Mouse (Mus musculus) neural tube, embryonic 15.5 days (tissue): ENCODE data around the gene Snx33. TPM values are rescaled to one million over a fixed set of nuclear protein-coding genes. Genes with fewer than 3 reads are reported as not detected.

Source experiments
- ATAC-seq: fragments of 200-750 bp; cut with Nextera tagmentation; 2 replicates; pipeline ENCODE4 v1.8.0; 2017; ENCODE audit warnings: mild to moderate bottlenecking, moderate TSS enrichment, moderate library complexity; ENCODE audit not compliant: low FRiP score
- H3K27ac ChIP-seq: fragments of 300-500 bp; sonication (generic); replicated peaks from 2 replicates; pipeline ENCODE4 v1.5.1; 2015; ENCODE audit warnings: mild to moderate bottlenecking, inconsistent platforms
- H3K27me3 ChIP-seq: fragments of 300-500 bp; sonication (generic); replicated peaks from 2 replicates; pipeline ENCODE4 v1.6.1; 2015; ENCODE audit warnings: inconsistent platforms
- H3K36me3 ChIP-seq: fragments of 300-500 bp; sonication (generic); 2 replicates; pipeline ENCODE4 v1.6.1; 2015; ENCODE audit warnings: inconsistent platforms
- H3K4me1 ChIP-seq: fragments of 300-500 bp; sonication (generic); 2 replicates; pipeline ENCODE4 v1.6.1; 2015; ENCODE audit warnings: inconsistent platforms
- H3K4me2 ChIP-seq: fragments of 300-500 bp; sonication (generic); 2 replicates; pipeline ENCODE4 v1.6.1; 2015; ENCODE audit warnings: inconsistent platforms, mild to moderate bottlenecking, moderate library complexity
- H3K4me3 ChIP-seq: fragments of 300-500 bp; sonication (generic); replicated peaks from 2 replicates; pipeline ENCODE4 v1.5.1; 2015; ENCODE audit warnings: mild to moderate bottlenecking, inconsistent platforms
- H3K9ac ChIP-seq: fragments of 300-500 bp; sonication (generic); replicated peaks from 2 replicates; pipeline ENCODE4 v1.6.1; 2015; ENCODE audit warnings: mild to moderate bottlenecking, inconsistent platforms
- H3K9me3 ChIP-seq: fragments of 300-500 bp; sonication (generic); replicated peaks from 2 replicates; pipeline ENCODE4 v1.6.1; 2016; ENCODE audit warnings: inconsistent platforms
- WGBS: fragments of 180-500 bp; shearing (Covaris S2); methylation state at CpG from one replicate; pipeline ENCODE4 v1.1.7; 2015; ENCODE audit warnings: mixed read lengths; 5-methylcytosine and 5-hydroxymethylcytosine counted together
- polyA plus RNA-seq: library from polyadenylated mRNA; unstranded; fragments of >200 nt; fragmentation: Nextera tagmentation; extraction: Ambion mirVana; gene quantifications from 2 replicates; pipeline ENCODE4 v1.2.1, GENCODE M21; 2015

Gene Snx33
- polyA plus RNA-seq, 1 experiment from 2014 or later = 2.2 TPM

DNA sequence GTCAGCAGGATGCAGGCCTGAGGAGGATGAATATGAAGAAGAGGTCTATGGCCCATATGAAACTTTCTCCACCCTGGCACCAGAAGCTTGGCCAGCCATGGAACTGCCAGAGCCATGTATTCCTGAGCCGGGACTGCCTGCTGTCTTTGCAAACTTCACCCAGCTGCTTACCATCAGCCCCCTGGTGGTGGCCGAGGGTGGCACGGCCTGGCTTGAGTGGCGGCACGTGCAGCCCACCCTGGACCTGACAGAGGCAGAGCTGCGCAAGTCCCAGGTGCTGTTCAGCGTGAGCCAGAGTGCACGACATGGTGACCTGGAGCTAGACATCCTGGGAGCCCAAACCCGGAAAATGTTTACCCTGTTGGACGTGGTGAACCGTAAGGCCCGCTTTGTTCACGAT, 42.1 kb downstream of the Snx33 start:
- no peaks in the 10 kb centered on the region for H3K9me3 ChIP-seq
- H3K9ac ChIP-seq = no peak overlapping the region
- peaks cover 22% of the 10 kb centered on the region for H3K4me1 ChIP-seq
- WGBS = 64% methylated on average over 13 of the region's 13 CpGs
- H3K4me2 ChIP-seq = no peak overlapping the region
- no peak for ATAC-seq
- H3K4me3 ChIP-seq = no peak overlapping the region
- peaks cover 4% of the 10 kb centered on the region for H3K27me3 ChIP-seq
- no peaks in the 10 kb centered on the region for H3K36me3 ChIP-seq
- no peak overlapping the region for H3K27ac ChIP-seq

DNA sequence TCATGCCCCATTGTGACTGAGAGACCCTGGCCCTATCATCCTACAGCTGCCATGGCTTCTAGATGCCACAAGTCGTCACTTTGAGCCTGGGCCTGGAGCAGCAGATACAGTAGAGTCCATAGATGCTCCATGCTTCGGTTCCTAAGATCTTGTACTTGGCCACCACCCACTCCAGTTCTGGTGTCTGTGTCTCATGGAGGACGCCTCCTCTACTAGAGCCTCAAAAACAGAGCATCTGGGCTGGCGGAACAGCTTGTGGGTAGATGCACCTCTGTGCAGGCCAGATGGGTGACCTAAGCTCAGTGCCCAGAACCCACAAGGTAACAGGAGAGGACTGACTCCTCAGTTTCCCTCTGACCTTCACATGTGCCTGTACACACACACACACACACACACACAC, 43.8 kb downstream of the Snx33 start:
- H3K4me3 ChIP-seq = no peak overlapping the region
- no peak overlapping the region for H3K4me2 ChIP-seq
- no peak overlapping the region for H3K9ac ChIP-seq
- whole genome bisulfite sequencing = 82% methylated on average over 4 of the region's 4 CpGs
- peaks cover 15% of the 10 kb centered on the region for H3K4me1 ChIP-seq
- ATAC-seq = no peak
- no peaks in the 10 kb centered on the region for H3K36me3 ChIP-seq
- H3K9me3 ChIP-seq = no peaks in the 10 kb centered on the region
- H3K27me3 ChIP-seq = no peaks in the 10 kb centered on the region; the same call in 1 of the 2 replicates
- no peak overlapping the region for H3K27ac ChIP-seq

DNA sequence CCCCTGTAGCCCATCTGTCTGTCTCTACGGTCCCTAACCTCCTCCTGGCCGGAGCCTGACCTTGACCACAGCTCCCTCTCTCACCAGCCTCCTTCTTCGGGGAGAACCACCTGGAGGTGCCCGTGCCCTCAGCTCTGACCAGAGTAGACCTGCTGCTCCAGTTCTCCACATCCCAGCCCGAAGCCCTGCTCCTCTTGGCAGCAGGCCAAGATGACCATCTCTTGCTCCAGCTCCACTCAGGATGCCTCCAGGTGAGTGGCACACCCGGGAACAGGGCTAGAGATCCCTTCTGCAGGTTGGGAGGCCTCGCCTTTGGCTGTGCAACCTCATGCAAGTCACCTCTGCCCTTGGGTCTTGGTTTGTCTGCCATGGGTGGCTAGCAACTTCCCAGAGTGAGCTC, 44.7 kb downstream of the Snx33 start:
- 85% methylated on average over 7 of the region's 7 CpGs for WGBS
- no peak overlapping the region for H3K4me3 ChIP-seq
- H3K27ac ChIP-seq = no peak overlapping the region
- H3K4me1 ChIP-seq = peaks cover 15% of the 10 kb centered on the region
- no peak for ATAC-seq
- H3K9ac ChIP-seq = no peak overlapping the region
- H3K36me3 ChIP-seq = no peaks in the 10 kb centered on the region
- H3K9me3 ChIP-seq = no peaks in the 10 kb centered on the region
- H3K27me3 ChIP-seq = no peaks in the 10 kb centered on the region; the same call in 1 of the 2 replicates
- no peak overlapping the region for H3K4me2 ChIP-seq

DNA sequence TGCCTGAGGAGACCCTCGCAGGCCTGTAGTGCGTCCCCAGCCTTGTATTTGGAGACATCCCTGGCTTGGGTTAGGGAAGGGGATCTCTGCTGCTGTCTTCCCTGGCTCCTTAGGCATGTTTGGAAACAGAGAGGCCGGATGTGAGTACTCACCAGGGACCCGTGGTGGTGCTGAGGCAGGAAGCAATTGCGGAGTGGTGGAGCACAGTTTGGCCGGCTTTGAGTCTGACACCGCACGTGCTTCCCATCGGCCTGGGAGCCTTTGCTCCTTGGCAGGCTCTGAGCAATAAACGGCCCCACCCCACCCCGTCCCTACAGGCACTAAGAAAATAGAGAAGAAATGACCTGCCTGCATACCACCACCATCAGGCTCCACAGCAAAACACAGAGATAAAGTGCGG, 45.4 kb downstream of the Snx33 start:
- ATAC-seq = no peak

DNA sequence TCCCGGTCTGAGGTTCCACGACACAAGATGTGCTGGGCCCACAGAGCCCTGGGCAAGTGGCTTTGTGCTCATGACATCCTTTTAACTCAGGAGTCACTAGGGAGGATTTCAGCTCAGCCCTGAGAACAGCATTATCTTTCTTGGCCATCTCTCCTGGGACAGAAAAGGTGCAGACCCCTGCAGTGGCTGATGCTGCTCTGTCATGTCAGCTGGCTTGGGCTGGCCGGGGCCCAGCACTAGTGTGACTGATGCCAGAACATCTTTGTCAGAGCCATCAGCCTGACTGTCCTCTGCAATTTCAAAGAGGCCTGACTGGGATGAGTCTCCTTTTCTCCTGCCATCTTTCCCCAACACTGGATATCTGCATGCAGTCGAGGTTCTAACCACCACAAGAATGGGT, 45.9 kb downstream of the Snx33 start:
- WGBS = 60% methylated on average over 4 of the region's 4 CpGs

More for the DNA sequence above, 45.4 kb downstream of the Snx33 start:
- Histone ChIP-seq H3K4me3 (no peak overlapping the region), H3K9ac (no peak overlapping the region), H3K36me3 (no peaks in the 10 kb centered on the region), H3K27me3 (no peaks in the 10 kb centered on the region), H3K27ac (peak overlapping the region; percentile 48; the same call in 1 of the 2 replicates), H3K4me1 (peaks cover 15% of the 10 kb centered on the region), H3K4me2 (no peak overlapping the region), H3K9me3 (no peaks in the 10 kb centered on the region)
- 61% methylated on average over 12 of the region's 12 CpGs for WGBS

DNA sequence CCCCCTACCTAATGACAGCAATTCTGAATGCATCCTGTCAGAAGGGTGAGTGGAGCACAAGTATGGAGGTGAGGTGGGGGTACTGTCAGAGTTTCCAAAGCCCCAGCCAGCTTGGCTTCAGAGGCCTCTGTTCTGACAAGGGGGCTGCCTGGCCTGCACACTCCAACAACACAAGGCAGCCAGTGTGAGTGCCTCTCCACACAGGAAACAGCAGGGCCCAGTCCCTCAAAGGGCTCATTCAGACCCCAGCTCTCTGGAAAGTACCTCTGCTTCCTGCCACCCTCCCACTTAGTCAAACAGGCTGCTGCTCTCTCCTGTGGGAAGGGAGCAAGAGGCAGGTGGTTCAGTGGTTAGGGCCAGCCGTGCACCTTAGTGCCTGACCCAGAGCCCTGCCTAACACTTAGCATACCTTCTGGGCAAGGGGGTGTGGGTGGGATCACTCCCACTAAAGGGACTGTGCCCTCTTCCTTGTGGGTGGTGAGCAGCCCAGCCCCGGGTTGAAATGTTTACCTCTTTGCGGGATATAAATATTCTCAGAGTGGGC, 46.6 kb downstream of the Snx33 start:
- H3K9ac ChIP-seq = no peak overlapping the region
- H3K4me2 ChIP-seq = no peak overlapping the region
- H3K36me3 ChIP-seq = no peaks in the 10 kb centered on the region
- WGBS = 78% methylated on average over 3 of the region's 3 CpGs
- H3K27me3 ChIP-seq = no peaks in the 10 kb centered on the region
- ATAC-seq = no peak
- peak overlapping the region; percentile 48 for H3K27ac ChIP-seq
- peaks cover 20% of the 10 kb centered on the region for H3K4me1 ChIP-seq
- H3K4me3 ChIP-seq = no peak overlapping the region
- H3K9me3 ChIP-seq = no peaks in the 10 kb centered on the region

More for the DNA sequence above, 45.9 kb downstream of the Snx33 start:
- Histone ChIP-seq H3K4me3 (no peak overlapping the region), H3K4me2 (no peak overlapping the region), H3K9ac (no peak overlapping the region), H3K36me3 (no peaks in the 10 kb centered on the region), H3K9me3 (no peaks in the 10 kb centered on the region), H3K4me1 (peaks cover 15% of the 10 kb centered on the region), H3K27ac (peak overlapping the region; percentile 48; the same call in 1 of the 2 replicates), H3K27me3 (no peaks in the 10 kb centered on the region)
- no peak for ATAC-seq

DNA sequence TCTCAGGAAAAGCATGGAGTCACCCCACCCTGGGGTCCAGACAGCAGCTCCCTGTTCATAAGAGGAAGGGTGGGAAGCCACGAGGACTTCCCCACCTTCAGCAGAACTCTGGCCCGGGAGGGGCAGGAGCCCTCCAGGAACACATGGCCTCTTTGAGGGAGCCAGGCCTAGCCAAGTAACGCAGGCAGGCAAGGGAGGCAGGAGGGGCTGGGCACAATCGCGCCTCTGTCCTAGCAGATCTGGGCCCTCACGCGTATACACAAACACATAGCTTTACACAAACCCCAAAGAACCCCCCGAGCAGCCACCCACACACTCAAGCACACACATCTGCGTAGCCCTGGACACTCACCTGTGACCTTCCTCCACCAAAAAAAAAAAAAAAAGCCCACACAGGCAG, 47.4 kb downstream of the Snx33 start:
- Histone ChIP-seq H3K4me1 (peaks cover 22% of the 10 kb centered on the region), H3K4me3 (no peak overlapping the region), H3K9ac (no peak overlapping the region), H3K36me3 (no peaks in the 10 kb centered on the region), H3K27me3 (no peaks in the 10 kb centered on the region), H3K27ac (peak overlapping the region; percentile 46; the same call in 1 of the 2 replicates), H3K4me2 (no peak overlapping the region), H3K9me3 (no peaks in the 10 kb centered on the region)
- no peak for ATAC-seq
- 72% methylated on average over 9 of the region's 9 CpGs for WGBS

DNA sequence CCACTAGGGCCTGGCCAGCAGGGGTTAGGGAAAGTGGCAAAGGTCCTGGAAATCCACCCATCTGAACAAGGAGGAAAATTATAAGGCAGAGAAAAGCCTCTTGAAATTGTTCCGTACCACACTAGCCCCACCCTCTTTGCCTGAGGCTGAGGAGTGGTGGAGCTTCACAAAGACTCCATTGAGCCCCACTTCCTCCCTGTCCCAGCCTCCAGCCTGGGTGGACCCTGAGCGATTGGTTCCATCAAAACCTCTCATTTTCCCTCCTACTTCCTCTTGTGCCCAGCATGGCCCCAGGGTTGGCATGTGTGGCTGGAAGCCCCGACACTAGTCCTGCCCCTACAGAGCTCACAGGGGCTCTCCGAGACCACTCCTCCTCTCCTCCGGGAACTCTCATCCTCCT, 50.9 kb downstream of the Snx33 start:
- Histone ChIP-seq H3K27me3 (no peaks in the 10 kb centered on the region), H3K36me3 (no peaks in the 10 kb centered on the region), H3K9me3 (no peaks in the 10 kb centered on the region), H3K9ac (no peak overlapping the region), H3K4me1 (peaks cover 17% of the 10 kb centered on the region), H3K4me3 (no peak overlapping the region), H3K4me2 (no peak overlapping the region), H3K27ac (no peak overlapping the region; the same call in 1 of the 2 replicates)
- ATAC-seq = no peak
- 79% methylated on average over 5 of the region's 5 CpGs for WGBS

DNA sequence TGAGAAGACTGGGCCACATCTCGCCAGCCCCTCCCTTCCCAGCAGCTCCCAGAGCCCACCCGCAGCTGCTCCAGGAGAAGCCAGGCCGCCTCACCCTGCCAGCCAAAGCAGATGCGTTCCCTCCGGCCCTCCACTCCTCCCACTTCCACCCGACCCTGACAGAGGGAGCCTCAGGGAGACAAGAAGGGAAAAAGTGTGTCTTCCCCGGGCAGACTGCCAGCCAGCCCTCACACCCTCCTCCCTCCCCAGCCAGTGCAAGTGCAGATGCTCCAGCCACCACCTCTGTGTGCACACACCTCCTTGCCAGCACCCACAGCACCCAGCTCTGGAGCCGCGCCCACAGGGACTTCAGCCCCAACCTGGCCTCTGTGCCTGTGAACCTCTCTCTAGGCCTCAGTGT, 51.4 kb downstream of the Snx33 start:
- no peak overlapping the region for H3K9ac ChIP-seq
- ATAC-seq = no peak
- H3K4me3 ChIP-seq = no peak overlapping the region
- H3K36me3 ChIP-seq = no peaks in the 10 kb centered on the region
- WGBS = 42% methylated on average over 9 of the region's 9 CpGs
- peak overlapping the region; percentile 37 for H3K27ac ChIP-seq
- no peak overlapping the region for H3K4me2 ChIP-seq
- H3K9me3 ChIP-seq = no peaks in the 10 kb centered on the region
- H3K4me1 ChIP-seq = peaks cover 15% of the 10 kb centered on the region
- no peaks in the 10 kb centered on the region for H3K27me3 ChIP-seq

DNA sequence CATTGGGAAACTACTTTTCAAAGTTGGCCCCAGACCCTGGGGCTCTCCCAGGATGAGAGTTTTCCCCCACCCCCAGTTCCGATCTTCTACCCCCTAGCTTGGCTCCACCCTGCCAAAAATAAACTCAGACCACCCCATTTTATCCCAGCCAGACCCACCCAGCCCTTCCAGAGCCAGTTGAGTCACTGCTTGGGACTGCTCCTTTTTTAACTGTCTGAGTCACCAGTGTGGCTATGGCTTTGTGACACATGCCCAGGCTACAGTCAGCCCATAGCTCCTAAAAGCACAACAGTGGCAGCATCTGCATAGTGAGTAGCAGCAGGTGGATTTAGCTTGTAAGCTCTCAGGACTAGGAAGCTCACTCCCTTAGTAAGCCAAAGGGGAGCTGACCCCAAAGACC, 55.1 kb downstream of the Snx33 start:
- no peak for ATAC-seq
- Histone ChIP-seq H3K9me3 (no peaks in the 10 kb centered on the region), H3K27ac (no peak overlapping the region), H3K4me3 (no peak overlapping the region), H3K4me1 (peaks cover 41% of the 10 kb centered on the region), H3K4me2 (no peak overlapping the region), H3K36me3 (no peaks in the 10 kb centered on the region), H3K9ac (no peak overlapping the region), H3K27me3 (no peaks in the 10 kb centered on the region)
- WGBS = 88% methylated on average over 1 of the region's 1 CpGs

DNA sequence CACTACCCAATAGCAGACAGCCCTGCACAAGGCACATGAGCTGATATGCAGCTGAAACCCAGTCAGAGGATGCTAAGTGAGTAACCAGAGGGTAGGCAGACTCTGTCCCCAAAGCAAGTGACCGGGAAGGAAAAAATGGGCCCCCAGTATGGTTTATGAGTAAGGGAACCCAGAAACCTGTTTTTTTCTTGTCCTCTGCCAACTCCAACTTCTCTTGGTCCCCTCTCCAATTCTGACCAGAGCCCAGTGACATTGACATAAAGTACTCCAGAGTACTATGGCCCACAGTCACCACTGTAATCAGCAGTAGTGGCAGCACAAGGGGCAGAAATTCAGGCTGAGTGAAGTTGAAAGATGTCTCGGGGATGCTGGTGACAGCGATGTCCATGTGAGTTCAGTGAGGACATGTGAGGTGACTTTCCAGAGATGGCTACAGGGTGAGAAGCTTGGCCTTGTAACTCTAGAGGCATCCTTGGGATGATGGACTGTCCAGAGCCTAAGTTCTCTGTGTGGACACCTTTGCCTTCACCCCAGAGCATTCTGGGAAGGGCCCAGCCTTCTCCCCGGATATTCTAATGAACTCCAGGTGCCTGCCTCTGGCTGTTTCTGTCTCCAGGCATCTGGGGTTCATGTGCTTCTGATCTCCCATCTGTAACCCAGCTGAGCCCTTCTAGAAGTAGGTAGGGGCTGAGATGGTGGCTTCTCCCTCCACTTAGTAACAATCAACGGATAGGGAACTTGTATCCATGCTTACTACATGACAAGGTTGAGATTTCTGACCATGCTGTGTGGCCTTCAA, 55.9 kb downstream of the Snx33 start:
- Histone ChIP-seq H3K27me3 (no peaks in the 10 kb centered on the region), H3K4me3 (no peak overlapping the region), H3K9me3 (no peaks in the 10 kb centered on the region), H3K27ac (no peak overlapping the region), H3K9ac (no peak overlapping the region), H3K36me3 (no peaks in the 10 kb centered on the region), H3K4me1 (peaks cover 44% of the 10 kb centered on the region), H3K4me2 (no peak overlapping the region)
- 85% methylated on average over 5 of the region's 5 CpGs for WGBS
- ATAC-seq = no peak

DNA sequence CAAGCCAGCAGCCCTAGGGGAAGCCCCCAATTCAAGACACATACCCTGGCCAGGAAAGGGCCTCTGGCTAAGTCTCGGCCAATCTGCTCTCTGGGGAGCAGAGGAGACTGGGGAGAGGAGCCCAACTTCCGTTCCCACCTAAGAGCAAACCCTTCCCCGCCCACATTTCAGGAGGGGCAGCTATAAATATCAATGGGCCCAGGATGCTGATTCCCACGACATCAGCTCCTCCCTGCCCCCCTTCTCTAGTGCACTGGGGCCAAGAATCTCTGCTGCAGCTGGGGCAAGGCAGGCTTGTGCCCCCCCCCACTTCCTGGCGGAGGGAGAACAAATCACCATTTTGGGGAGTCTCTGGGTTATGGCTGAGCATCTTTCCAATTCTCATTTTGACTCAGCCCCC, 57.0 kb downstream of the Snx33 start:
- no peaks in the 10 kb centered on the region for H3K9me3 ChIP-seq
- H3K27me3 ChIP-seq = peaks cover 4% of the 10 kb centered on the region; the same call in 1 of the 2 replicates
- whole genome bisulfite sequencing = 31% methylated on average over 5 of the region's 5 CpGs
- peaks cover 38% of the 10 kb centered on the region for H3K4me1 ChIP-seq
- ATAC-seq = no peak
- H3K36me3 ChIP-seq = no peaks in the 10 kb centered on the region
- no peak overlapping the region for H3K4me3 ChIP-seq
- H3K9ac ChIP-seq = no peak overlapping the region
- H3K27ac ChIP-seq = peak overlapping the region; percentile 34; the same call in 1 of the 2 replicates
- H3K4me2 ChIP-seq = no peak overlapping the region
